Mouse (Mus musculus) heart, embryonic 10.5 days (tissue): ENCODE measurements around the gene Noa1. TPM values are rescaled to one million over a fixed set of nuclear protein-coding genes. Genes with fewer than 3 reads are reported as not detected.
A peak's percentile ranks its signal among the peaks of the same experiment; 100 is the strongest.

ENCODE experiments used
- DNase-seq: peaks from one replicate; pipeline ENCODE4 v3.0.0-alpha.2; 2017; ENCODE audit warnings: low spot score
- H3K27ac ChIP-seq: fragments of 300-500 bp; sonication (generic); 2 replicates; pipeline ENCODE4 v1.5.1; 2016; ENCODE audit warnings: mild to moderate bottlenecking
- H3K27me3 ChIP-seq: fragments of 300-500 bp; sonication (generic); 2 replicates; pipeline ENCODE4 v1.6.1; 2016; ENCODE audit warnings: mild to moderate bottlenecking; ENCODE audit not compliant: poor library complexity, insufficient read depth, severe bottlenecking
- H3K36me3 ChIP-seq: fragments of 300-500 bp; sonication (generic); 2 replicates; pipeline ENCODE4 v1.6.1; 2016; ENCODE audit warnings: mild to moderate bottlenecking, moderate library complexity
- H3K4me1 ChIP-seq: fragments of 300-500 bp; sonication (generic); 2 replicates; pipeline ENCODE4 v1.6.1; 2016; ENCODE audit warnings: mild to moderate bottlenecking
- H3K4me3 ChIP-seq: fragments of 300-500 bp; sonication (generic); 2 replicates; pipeline ENCODE4 v1.5.1; 2016; ENCODE audit warnings: mild to moderate bottlenecking, moderate library complexity
- H3K9me3 ChIP-seq: fragments of 300-500 bp; sonication (generic); 2 replicates; pipeline ENCODE4 v1.6.1; 2016; ENCODE audit warnings: mild to moderate bottlenecking, moderate library complexity
- WGBS: fragments of 180-500 bp; shearing (Covaris S2); methylation state at CpG from one replicate; pipeline ENCODE4 v1.1.7; 2016; 5-methylcytosine and 5-hydroxymethylcytosine counted together
- polyA plus RNA-seq: library from polyadenylated mRNA; unstranded; fragments of >200 nt; fragmentation: Nextera tagmentation; extraction: Ambion mirVana; gene quantifications from 2 replicates; pipeline ENCODE4 v1.2.1, GENCODE M21; 2016

Noa1 gene
- 25.0 and 31.6 TPM in 2 replicates for polyA plus RNA-seq

- peaks cover 50% of the 10 kb centered on the region for H3K36me3 ChIP-seq
Observed at GRCm38 (mm10) chr5:77309924-77310772, at the start of gene Noa1, which contains the start of gene Polr2b. Gene Noa1 (minus strand): TSS chr5:77310084. Gene Polr2b (plus strand): TSS chr5:77310147.

DNA sequence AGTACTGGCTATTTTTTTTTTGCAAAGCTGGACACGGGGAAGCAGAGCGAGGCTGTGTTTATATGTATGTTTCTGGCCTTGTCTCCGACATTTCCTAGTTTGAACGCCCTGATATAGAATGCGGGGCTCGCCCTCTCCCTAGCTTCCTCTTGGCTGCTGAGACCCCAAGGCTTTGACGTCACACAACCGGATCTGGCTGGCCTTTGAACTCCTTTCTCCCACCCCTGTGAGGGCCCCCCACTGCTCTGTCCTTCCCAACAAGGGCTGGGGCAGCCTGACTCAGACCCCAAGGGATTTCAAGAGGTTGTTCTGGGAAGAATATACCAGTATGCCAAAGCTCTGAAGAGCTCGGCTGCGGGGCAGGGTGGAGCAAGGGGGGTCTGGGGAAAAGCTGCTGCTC lies 48.5 kb upstream of the Noa1 start:
- peak overlapping the region; percentile 64 for H3K4me3 ChIP-seq
- H3K27me3 ChIP-seq: peaks cover 6% of the 10 kb centered on the region
- peak; percentile 86 for DNase-seq
- no peaks in the 10 kb centered on the region for H3K9me3 ChIP-seq
- peak overlapping the region; percentile 89 for H3K27ac ChIP-seq
- H3K36me3 ChIP-seq: no peaks in the 10 kb centered on the region
- H3K4me1 ChIP-seq: peaks cover 20% of the 10 kb centered on the region
- 2% methylated on average over 10 of the region's 10 CpGs for WGBS

More at GRCm38 (mm10) chr5:77309924-77310772, at the start of gene Noa1, which contains the start of gene Polr2b:
- Histone ChIP-seq H3K27me3 (no peaks in the 10 kb centered on the region), H3K9me3 (no peaks in the 10 kb centered on the region), H3K4me1 (peaks cover 25% of the 10 kb centered on the region), H3K27ac (peak within 1 kb of the TSS; percentile 94), H3K4me3 (peak within 1 kb of the TSS; percentile 93)
- DNase-seq: peak; percentile 99
- under 1% methylated on average over 85 of the region's 85 CpGs for WGBS

GRCm38 (mm10) chr5:77357405-77358149 lies 47.7 kb upstream of the Noa1 start:
- WGBS: 11% methylated on average over 22 of the region's 22 CpGs
- H3K9me3 ChIP-seq: no peaks in the 10 kb centered on the region
- peaks cover 20% of the 10 kb centered on the region for H3K4me1 ChIP-seq
- H3K4me3 ChIP-seq: peak overlapping the region; percentile 64
- peak overlapping the region; percentile 89 for H3K27ac ChIP-seq
- DNase-seq: peak; percentile 82
- peaks cover 6% of the 10 kb centered on the region for H3K27me3 ChIP-seq
- H3K36me3 ChIP-seq: no peaks in the 10 kb centered on the region

GRCm38 (mm10) chr5:77355307-77356265 lies 45.7 kb upstream of the Noa1 start:
- Histone ChIP-seq H3K27me3 (peaks cover 6% of the 10 kb centered on the region), H3K4me1 (peaks cover 20% of the 10 kb centered on the region), H3K36me3 (peaks cover 8% of the 10 kb centered on the region), H3K9me3 (no peaks in the 10 kb centered on the region), H3K4me3 (no peak overlapping the region), H3K27ac (no peak overlapping the region)
- DNase-seq: no peak
- 69% methylated on average over 19 of the region's 19 CpGs for WGBS

DNA sequence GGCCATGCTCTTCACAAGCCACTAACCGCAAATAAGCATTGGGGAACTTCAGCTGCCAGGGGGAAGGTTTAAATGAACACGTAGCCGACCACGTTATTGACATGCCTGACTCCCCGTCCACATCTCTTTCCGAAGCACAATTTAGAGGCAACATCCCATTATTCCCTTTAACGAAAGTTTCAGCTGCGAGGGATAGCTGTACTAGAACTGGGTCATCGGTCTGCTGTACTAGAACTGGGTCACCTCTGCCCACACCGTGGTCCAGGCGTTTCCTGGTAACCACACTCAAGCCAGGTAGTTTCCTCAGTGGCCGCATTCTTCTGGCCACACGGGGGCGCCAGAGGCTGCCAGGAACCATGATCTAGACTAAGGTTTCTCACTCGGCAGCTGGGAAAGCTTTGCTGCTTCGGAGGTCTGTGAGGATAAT lies 44.5 kb upstream of the Noa1 start:
- H3K36me3 ChIP-seq: peaks cover 19% of the 10 kb centered on the region
- WGBS: 10% methylated on average over 16 of the region's 16 CpGs
- peak overlapping the region; percentile 40; the same call in 1 of the 2 replicates for H3K4me3 ChIP-seq

DNA sequence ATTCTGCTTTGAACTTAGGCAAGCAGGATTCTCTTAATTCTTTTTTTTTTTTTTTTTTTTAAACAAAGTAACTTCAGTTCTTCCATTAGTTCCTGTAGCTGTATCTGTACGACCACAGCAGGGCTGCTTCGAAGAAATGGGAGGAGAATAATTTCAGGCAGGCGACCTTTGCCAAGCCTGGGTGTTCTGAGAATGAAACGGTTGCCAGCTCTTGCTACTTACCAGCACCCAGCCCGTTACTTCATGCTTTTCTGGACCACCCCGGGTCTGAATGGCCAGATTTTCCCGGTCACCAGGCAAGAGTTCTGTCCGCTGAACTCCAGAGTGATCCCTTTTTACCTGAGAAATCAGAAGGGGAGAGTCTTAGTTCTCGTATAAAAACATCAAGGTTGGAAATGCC lies 41.8 kb upstream of the Noa1 start:
- DNase-seq: no peak
- H3K9me3 ChIP-seq: no peaks in the 10 kb centered on the region
- WGBS: 84% methylated on average over 9 of the region's 9 CpGs
- H3K36me3 ChIP-seq: peaks cover 46% of the 10 kb centered on the region
- no peak overlapping the region for H3K27ac ChIP-seq
- no peak overlapping the region for H3K4me3 ChIP-seq
- peaks cover 6% of the 10 kb centered on the region; the same call in 1 of the 2 replicates for H3K4me1 ChIP-seq
- H3K27me3 ChIP-seq: peaks cover 6% of the 10 kb centered on the region

More for the DNA sequence above, 44.5 kb upstream of the Noa1 start:
- H3K27me3 ChIP-seq: peaks cover 6% of the 10 kb centered on the region
- no peak overlapping the region for H3K27ac ChIP-seq
- peaks cover 20% of the 10 kb centered on the region for H3K4me1 ChIP-seq
- H3K9me3 ChIP-seq: no peaks in the 10 kb centered on the region
- DNase-seq: peak; percentile 92

DNA sequence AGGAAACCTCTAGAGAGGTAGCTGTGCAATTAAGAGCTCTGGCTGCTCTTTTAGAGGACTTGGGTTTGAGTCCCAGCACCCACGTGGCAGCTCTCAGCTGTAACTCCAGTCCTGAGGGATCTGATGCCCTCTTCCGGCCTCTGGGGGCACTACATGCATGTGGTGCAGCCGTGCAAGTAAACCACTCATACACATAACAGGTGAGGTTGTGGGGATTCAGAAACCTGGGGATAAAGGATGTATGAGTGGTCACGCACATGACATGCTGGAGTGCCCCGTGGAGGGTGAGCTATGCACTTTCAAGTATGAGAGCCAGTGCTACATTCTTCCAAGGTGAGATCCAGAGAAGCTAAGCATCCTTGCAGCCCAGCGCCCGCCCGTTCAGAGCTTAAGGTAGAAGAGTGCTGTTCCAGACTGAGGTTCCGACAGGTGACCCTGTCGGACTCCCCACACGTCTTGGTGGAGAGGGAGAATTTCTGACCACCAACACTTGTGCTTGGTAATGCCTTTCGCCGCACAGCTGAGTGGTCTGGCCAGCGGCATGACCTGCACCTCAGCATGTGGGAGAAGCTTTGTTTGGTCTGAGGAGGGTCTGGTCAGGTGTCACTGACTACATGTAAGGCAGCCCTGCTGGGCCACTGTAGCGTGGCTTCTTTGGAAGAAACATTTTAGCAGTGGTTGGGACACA lies 40.2 kb upstream of the Noa1 start:
- DNase-seq: no peak
- Histone ChIP-seq H3K4me1 (peaks cover under 1% of the 10 kb centered on the region; the same call in 1 of the 2 replicates), H3K27ac (no peak overlapping the region), H3K9me3 (no peaks in the 10 kb centered on the region), H3K4me3 (no peak overlapping the region), H3K27me3 (peaks cover under 1% of the 10 kb centered on the region; the same call in 1 of the 2 replicates), H3K36me3 (peaks cover 61% of the 10 kb centered on the region)
- 90% methylated on average over 15 of the region's 15 CpGs for WGBS

GRCm38 (mm10) chr5:77348901-77349300 lies 39.0 kb upstream of the Noa1 start:
- 96% methylated on average over 8 of the region's 8 CpGs for WGBS
- Histone ChIP-seq H3K36me3 (peaks cover 72% of the 10 kb centered on the region), H3K9me3 (no peaks in the 10 kb centered on the region), H3K4me3 (no peak overlapping the region), H3K27me3 (no peaks in the 10 kb centered on the region), H3K4me1 (no peaks in the 10 kb centered on the region), H3K27ac (no peak overlapping the region)
- no peak for DNase-seq

DNA sequence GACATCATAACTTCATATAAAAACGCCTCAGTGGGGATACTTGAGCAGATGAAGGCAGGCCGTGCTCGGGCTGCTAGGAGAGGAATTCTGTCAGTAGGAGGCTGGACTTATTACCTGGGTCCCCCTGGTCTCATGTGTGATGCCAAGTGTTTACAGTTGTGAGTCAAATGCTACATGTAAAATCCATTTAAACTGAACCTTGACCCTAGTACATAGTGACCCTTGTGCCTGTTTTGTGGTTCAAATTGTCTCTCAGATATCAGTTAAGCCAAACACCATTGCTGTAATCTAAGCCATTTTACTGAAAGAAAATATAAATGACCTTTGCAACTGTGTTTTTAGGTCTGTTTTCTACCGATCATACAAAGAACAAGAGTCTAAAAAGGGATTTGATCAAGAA lies 30.1 kb upstream of the Noa1 start:
- no peak overlapping the region for H3K4me3 ChIP-seq
- H3K9me3 ChIP-seq: no peaks in the 10 kb centered on the region
- no peak overlapping the region for H3K27ac ChIP-seq
- DNase-seq: no peak
- H3K27me3 ChIP-seq: no peaks in the 10 kb centered on the region
- WGBS: 91% methylated on average over 4 of the region's 4 CpGs
- H3K4me1 ChIP-seq: no peaks in the 10 kb centered on the region
- H3K36me3 ChIP-seq: peaks cover 88% of the 10 kb centered on the region

- no peaks in the 10 kb centered on the region for H3K27me3 ChIP-seq
- WGBS: 83% methylated on average over 5 of the region's 5 CpGs
- no peak for DNase-seq
- H3K4me1 ChIP-seq: no peaks in the 10 kb centered on the region
- H3K27ac ChIP-seq: no peak overlapping the region
- no peak overlapping the region for H3K4me3 ChIP-seq
- H3K36me3 ChIP-seq: peaks cover 95% of the 10 kb centered on the region
- H3K9me3 ChIP-seq: no peaks in the 10 kb centered on the region
Observed at GRCm38 (mm10) chr5:77330154-77330553, 20.3 kb upstream of the Noa1 start.

DNA sequence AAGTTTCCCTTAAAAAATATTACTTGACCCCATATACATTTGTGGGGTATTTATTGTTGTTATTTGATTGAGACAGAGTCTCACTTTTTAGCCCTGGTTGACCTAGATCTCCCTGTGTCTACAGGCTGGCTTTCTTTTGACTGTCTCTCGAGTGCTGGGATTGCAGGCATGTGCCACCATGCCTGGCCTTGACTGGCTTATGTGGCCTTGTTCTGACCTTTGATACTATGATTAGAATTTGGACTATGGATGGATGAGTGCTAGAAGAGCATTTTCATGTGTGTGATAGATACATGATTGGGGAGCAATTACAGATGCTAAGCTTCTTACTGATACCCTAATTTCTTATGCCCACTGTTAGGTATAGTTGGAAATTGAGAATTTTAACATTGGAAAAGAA lies 15.1 kb upstream of the Noa1 start:
- H3K27ac ChIP-seq: no peak overlapping the region
- no peak overlapping the region for H3K4me3 ChIP-seq
- DNase-seq: no peak
- H3K4me1 ChIP-seq: no peaks in the 10 kb centered on the region
- H3K9me3 ChIP-seq: no peaks in the 10 kb centered on the region
- 74% methylated on average over 1 of the region's 1 CpGs for WGBS
- H3K27me3 ChIP-seq: no peaks in the 10 kb centered on the region
- H3K36me3 ChIP-seq: peaks cover 96% of the 10 kb centered on the region
